Mouse (Mus musculus) adrenal gland, adult 8-10 months (tissue): ENCODE measurements around the gene Rela. TPM values are rescaled to one million over a fixed set of nuclear protein-coding genes. Genes with fewer than 3 reads are reported as not detected.
A peak's percentile ranks its signal among the peaks of the same experiment; 100 is the strongest.

Source experiments
- DNase-seq: peaks from one replicate; pipeline ENCODE4 v3.0.0; 2022
- total RNA-seq, 4 experiments: library from RNA; stranded (reverse); gene quantifications; 2 replicates each; pipeline ENCODE4 v1.2.4; 2022

Gene Rela
- total RNA-seq, 4 experiments from 2014 or later = 90.0 to 114 (median 96.4) TPM

DNA sequence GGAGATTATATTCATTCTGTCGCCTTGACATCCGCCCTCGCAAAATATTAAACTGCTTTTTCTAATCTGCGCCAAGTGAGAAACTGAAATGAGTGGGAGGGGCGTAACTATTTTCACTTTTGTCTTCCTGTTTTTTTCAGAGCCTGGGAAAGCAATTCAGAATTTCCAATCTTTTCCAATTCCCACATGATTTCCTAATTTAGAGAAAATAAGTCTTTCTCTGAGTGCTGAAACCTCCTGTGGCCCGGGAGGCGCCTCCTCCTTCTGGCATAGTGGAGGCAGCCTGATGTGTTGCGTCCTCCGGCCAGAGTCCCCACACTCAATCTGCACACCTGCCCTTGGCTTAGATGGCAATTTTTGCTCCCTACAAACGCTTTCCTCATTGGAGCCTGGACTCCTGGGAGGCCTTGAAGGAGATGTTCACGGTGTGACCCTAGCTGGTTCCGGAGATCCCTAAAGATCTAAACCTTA is 677 bp upstream of the Rela start:
- DNase-seq = no peak

DNA sequence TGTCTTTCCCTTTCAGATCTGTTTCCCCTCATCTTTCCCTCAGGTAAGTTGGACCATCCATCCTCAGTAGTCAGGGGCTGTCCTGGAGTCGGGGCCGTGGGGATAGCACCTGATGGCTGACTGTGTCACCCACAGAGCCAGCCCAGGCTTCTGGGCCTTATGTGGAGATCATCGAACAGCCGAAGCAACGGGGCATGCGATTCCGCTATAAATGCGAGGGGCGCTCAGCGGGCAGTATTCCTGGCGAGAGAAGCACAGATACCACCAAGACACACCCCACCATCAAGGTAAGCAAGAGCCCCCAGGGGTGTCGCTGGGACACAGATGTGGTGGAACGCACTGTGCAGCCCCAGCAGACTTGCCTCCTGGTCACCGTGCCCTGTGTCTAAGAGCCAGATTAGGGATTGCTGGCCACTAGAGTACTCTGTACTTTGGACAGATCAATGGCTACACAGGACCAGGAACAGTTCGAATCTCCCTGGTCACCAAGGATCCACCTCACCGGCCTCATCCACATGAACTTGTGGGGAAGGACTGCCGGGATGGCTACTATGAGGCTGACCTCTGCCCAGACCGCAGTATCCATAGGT is 1.2 kb downstream of the Rela start:
- DNase-seq = no peak

DNA sequence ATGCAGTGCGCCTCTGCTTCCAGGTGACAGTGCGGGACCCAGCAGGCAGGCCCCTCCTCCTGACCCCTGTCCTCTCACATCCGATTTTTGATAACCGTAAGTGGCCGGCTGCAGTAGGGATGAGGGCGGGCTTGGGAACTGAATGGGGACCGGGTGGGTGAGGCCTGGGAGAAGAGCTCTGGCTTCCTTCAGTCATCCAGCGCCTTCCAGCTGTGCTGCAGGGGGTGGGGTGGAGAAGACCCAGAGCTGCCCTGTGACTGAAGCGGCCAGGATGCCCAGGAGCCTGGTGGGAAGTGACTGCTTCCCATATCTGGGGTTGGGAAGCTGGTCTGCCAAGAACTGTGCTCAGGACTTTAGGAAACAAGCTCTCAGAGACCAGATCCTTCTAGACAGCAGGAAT is 3.1 kb downstream of the Rela start:
- DNase-seq = no peak

DNA sequence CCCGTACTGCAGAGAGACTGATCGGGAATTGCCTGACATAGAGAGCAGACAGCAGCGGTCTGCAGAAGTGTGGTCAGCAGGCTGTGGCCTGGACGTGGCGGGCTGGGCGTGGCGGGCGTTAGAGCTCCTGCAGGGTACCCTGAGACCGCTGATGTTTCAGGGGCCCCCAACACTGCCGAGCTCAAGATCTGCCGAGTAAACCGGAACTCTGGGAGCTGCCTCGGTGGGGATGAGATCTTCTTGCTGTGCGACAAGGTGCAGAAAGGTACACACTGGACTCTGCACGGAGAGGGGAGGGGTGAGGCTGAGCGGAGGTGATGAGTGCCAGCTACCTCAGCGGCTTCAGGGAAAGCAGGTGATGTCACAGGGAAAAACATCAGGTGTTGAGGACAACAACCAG is 3.7 kb downstream of the Rela start:
- no peak for DNase-seq

DNA sequence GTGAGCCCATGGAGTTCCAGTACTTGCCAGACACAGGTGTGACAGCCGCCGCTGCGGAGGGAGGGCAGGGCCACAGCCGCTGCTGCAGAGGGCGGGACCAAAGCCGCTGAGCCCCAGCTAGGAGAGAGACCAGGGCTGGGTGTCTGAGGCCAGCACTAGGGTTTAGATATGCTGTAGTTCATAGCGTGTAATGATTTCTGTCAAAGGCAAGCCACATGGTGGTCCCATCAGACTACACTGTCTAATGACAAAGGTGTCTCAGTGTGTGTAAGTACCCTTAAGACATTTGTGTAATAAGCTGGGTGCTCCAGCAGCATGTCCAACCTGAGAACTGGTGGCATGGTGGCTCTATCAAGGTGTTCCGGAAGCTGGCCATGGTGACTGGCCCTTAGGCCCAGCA is 4.4 kb downstream of the Rela start:
- DNase-seq = no peak

DNA sequence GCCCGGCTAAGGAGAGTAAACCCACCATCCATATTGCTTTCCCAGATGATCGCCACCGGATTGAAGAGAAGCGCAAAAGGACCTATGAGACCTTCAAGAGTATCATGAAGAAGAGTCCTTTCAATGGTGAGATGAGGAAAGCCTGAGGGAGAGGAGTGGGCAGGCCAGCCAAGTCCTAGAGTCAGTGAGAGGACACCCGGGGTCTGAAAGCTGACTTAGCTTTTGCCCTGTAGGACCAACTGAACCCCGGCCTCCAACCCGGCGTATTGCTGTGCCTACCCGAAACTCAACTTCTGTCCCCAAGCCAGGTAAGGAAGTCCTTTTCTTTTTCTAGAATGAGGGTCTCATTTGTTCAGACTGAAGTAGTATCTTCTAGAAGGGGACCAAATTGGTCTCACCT is 8.0 kb downstream of the Rela start:
- DNase-seq = no peak

DNA sequence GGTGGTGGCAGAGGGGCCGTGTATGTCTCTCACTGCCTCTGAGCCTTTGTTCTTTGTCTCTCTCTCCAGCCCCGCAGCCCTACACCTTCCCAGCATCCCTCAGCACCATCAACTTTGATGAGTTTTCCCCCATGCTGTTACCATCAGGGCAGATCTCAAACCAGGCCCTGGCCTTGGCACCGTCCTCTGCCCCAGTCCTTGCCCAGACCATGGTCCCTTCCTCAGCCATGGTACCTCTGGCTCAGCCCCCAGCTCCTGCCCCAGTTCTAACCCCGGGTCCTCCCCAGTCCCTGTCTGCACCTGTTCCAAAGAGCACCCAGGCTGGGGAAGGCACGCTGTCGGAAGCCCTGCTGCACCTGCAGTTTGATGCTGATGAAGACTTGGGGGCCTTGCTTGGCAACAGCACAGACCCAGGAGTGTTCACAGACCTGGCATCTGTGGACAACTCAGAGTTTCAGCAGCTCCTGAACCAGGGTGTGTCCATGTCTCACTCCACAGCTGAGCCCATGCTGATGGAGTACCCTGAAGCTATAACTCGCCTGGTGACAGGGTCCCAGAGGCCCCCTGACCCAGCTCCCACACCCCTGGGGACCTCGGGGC is 9.5 kb downstream of the Rela start:
- no peak for DNase-seq

DNA sequence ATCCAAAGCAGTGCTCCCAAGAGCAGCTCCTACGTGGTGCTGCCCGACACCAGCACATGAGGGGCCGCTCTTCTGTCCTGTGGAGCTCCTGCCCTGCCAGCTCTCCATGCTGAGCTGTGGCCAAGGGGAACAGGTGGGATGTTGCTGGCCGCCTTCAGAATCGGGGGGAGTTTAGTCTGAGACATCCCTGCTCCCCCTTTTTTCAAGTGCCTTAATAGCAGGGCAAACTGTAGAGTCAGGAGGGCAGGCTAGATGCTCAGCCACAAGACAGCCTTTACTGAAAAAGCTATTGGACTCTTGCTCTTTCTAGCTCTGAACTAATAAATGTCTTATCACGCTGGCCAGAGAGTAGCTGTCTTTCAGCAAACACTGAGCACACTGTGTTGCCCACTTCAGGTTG is 10.5 kb downstream of the Rela start:
- DNase-seq = no peak

DNA sequence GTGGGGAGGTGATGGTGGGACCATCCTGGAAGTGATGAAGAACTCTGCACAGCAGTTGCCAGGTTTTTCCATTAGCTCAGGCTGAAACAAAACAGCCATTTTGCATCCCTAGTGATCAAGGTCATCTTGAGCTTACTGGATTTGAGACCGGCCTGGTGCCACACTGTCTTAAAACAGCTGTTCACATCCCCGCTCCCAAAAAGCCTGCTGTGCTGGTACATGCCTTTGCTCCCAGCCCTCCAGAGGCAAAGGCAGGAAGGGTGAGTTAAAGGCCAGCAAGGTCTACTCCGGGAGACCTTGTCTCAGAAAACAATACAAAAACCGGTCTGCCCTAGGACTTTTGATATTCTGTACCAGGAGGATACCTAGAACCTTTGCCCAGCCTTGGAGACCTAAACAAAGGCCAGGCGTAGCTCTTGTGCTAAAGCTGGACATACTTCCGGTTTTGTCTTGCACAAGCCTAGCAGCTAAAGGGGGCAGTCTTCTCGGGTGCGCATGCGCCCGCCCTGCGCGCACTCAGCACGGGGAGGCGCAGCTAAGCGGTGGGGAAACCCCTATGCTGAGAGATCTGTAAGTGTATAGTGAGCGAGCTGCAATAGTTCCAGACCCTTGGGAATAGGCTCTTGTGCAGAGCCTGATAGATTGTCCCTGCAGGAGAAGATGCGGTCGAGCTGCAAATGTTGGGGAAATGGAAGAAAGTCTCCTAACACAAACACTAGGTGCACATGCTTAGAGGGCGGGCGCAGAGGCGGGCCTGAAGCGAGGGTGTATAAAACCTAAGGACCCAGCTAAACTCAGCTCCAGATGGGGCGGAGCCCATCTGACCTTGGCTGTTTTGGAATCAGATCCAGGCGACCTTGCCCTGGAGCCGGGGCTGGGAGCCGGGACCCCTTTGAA is 11.4 kb downstream of the Rela start:
- DNase-seq = peak; percentile 85

DNA sequence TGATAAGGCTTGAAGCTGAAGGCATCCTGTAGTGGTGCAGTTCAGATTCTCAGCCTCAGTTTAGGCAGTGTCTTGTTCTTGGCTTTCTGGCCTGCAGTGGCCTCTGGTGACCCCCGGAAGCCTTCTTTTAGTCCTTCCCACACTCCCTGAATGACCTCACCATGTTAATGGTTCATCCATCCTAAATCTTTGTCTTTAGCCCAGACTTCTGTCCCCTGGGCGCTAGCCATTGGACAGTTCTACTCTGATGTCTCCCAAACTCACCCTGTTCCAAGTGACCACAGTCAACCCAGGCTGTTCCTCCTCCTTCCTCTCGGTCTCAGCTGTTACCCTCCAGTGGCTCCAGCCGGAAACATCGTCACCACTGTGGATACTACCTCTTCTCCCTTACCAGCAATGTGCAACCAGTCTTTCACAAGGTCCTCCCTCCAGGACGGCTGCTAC is 12.0 kb downstream of the Rela start:
- no peak for DNase-seq

DNA sequence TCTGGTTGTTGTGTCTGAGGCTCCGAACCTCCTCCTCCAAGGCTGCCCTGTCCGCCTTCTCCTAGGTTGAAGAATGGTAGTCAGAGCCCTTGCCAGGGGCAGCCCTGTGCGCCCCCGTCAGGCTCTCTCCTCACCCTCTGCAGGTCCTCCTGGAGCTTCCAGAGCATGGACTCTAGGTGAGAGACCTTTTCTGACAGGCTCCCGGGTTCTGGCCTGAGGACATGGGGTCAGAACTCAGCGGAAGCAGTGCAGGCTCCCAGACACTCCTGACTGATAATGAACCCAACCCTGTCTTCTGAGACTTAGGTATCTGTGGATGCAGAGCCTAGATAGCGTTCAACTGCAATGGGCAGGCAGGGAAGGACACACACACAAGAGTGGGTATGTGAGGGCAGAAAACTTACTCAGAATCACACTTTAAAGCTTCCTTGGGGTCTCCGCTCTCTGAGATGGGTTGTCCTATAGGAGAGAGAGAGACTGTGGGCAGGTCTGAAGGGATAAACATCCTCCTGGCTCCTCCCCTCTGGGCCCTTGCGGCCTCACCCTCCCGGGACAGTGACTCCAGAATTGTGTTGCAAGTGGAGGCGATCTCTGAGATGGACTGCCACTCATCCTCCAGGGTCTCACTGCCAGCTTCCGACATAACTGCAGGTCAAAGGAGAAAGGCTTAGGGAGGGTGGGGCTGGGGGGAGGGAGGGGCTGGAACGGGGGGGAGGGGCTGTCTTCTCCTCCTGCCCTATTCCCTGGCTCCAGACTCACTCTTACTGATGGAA is 14.4 kb downstream of the Rela start:
- DNase-seq = no peak

DNA sequence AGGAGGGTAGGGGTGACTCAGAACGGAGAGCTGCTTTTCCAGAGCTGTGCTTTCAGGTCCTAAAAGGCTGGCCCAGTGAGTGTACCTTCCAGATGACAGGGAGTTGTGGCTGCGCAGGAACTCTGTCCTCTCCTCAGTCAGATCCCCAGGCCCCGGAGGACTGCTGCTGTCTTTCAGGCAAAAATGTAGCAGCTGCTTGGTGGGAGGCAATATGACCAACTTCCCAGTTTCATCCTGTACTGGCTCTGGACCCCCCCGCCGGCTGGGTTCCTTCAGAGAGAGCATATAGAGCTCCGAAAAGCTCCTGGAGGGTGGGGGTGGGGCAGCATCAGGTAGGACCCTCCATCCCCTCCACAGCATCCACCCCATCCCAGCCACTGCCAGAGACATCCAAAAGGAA is 15.3 kb downstream of the Rela start:
- DNase-seq = no peak

DNA sequence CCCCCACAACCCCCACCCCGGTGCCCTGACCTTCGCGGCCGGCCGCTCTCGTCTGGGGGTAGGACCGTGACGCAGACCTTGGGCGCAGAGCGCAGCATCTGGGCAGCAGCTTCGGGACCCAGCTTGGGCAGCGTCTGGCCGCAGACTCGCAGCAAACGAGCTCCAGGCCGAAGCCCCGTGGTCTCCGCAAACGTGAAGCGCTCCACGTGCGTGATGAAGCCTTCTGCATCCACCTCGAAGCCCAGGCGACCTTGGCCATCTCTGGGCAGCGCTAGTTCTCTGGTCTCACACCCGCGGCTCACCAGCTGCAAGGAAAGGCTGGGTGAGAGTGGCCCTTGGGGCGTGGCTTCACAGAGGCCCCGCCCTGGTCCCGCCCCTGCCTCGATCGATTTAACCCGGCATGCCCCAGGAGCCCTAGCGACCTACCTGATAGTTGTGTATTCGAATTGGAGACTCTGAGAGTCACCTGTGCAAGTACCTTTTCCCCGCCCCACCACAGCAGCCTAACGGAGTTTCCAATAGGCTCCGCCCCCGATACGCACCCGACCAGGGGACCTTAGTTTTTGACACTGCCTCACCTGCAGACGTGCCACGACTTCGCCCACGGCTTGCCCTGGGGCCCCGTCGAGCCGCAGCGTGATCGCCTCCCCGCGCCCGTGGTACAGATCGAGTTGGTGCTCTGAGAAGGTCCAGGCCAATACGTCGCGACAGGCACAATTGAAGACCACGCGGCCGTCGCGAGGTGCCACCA is 16.9 kb downstream of the Rela start:
- DNase-seq = no peak

DNA sequence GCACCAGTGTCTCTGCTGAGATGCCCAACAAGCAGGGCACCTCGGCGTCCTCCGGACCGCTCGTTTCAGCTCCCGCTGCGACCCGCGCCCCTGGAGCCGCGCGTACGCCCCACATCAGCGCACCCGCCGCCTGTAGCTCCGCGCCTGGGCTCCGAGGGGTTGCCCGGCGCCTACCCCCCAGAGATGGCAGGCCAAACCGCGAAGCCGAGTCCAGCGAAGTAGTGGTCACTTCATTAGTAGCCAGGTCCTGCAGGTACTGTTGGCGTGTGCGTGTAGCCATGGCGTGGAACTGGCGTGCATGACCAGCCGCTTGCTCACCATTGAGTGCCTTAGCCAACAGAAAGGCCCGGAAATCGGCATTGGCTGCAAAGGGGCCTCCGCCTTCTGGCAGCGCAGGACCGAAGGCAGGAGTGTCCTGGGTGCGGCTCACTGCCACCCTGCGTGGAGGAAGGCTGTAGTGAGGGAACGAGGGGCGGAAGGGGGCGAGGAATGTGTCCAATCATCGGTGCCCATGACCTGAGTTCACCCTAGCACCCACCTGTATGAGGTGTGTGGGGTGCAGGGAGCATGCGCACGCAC is 17.5 kb downstream of the Rela start:
- no peak for DNase-seq

DNA sequence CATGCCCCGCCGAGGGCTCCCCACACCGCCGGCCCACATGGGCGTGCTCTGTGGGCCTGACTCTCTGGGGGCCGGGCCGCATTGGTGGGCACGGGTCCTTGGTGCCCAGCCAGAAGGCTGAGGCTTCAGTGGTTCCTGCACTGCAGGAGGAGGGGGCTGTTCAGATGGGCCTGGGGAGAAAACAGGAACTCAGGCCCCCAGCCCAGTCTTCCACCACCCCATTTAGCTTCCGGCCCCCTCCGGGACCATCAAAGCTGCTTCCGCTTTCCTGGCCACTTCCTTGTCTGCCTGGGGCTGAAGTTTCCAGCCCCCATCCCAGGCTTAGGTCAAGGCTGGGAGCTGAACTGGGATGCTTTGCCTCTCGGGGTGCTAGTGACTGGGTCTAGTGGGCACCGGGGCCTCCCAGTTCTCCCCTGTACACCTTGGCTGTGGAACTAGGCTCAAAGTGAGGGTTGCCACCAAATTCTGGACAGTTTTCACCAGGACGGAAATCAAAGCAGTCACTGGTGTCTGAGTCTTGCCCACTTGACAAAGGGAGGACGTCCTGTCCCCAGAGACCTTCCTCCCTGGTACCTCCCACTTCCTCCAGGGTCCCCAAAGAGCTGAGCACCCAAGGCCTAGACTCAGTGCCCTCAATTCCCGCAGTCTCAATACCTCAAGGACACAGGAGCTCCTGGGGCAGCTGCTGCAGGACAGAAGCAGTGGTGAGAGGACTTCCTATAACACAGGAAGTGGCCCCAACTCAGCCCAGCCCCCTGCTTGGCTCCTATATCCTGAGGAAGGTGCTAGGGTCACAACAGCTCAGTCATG is 23.9 kb downstream of the Rela start:
- DNase-seq = no peak

DNA sequence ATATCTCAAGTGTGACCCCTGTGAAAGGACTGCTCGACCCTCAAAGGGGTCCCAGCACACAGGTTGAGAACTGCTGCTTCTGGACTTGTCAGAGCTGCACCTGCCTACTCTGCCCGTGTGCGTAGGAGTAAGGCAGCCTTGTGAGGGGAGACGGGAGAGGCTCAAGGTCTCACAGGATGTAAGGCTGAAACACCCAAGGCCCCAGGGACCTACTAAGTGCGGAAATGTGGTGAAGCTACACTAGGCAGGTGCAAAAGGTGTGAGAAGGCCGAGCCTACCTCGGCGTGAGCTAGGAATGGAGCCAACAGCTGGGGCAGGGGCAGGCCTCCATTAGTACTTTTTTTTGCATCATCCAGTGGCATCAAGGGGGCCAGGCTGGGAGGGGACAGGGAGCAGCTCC is 25.0 kb downstream of the Rela start:
- no peak for DNase-seq

DNA sequence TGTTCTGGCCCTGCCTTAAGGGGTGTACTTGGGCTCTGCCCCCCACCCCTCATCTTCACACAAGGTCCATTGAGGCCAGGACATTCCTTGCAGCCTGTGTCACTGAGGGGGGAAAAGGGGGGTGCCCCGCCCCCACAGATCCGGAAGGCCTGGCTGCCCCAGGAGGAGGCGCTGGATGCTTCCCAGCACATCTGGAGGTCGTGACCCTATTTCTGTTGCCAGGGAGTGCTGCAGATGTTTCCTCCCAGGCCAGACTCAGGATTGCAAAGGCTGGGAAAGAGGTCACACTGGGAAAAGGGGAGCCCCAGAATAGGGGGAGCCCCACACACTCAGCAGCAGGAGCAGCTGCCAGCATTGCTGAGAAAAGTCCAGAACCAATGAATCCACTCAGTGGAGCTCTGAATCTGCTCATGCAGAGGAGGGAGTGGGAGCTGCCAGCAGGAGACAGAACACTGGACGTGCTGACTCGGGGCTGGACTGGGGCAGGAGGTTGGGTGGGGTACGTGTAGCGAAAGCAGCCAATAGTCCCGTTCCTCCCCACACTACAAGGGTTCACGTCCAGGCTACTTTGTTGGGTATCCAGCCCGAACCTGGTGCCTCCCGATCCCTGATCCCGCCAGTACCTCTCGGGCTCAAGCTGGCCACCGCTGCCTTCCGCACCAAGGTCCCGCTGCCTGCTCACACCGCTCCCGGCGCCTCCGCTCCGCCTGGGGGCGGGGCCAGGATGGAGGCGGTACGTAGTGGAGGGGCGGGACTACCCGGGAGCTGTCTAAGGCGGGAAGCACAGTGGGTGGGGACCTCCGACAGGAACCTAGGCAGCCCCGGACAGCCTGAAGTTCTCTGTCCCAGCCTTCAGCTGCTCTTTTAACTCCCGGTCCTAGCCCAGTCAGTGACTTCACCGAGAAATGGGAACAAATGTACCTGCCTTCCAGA is 26.0 kb downstream of the Rela start, which contains the start of gene Sipa1:
TSS of gene Sipa1 (minus strand) at position 727 of the 933 bp plus-strand sequence.
- DNase-seq = peak; percentile 93

DNA sequence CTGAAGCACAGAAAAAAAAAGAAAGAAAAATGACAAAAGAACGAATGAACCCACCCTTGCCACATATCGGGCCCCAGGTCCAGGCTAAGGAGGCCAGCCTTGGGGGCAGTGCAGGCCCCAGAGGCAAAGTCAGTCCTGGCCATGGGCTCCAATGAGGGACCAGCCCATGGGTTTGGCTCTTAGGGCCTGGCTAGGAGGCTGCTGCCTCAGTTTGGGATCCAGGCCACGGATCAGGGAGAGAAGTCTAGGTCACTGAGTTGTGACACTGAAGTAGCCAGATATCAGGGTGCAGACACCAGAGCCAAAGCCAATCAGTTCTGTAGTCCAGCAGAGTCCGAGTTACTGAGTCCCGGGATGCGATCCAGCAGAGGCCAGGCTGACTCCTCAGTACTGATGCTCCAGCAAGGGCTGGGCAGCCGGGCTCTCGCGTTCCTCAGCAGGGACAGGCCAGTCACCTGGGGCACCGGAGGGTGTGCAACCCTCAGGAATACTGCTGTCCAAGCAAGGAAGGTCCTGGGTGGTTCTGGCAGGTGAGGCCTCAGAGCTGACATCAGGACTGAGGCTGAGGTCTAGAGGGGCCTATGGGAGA is 27.5 kb downstream of the Rela start:
- no peak for DNase-seq

DNA sequence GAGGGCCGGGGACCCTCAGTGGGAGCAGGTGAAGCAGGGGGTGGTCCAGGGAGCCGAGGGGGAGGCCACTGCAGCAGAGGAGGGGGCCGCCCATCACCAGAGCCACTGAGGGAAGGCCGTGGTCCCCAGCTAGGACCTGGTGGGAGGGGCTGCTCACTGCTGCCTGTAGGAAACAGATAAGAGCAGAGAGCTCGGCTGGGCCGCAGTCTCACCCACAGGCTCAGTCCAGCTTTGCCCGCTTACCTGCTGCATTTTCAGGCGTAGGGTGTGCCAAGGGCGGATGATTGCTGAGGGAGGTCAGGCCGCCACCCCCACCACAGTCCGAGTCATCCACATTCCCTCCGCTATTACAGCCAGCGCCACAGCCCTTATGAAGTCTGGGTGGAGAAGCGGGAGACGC is 28.2 kb downstream of the Rela start:
- no peak for DNase-seq
